Mouse (Mus musculus): ENCODE measurements around the gene Ovol3. TPM values are rescaled to one million over a fixed set of nuclear protein-coding genes. Genes with fewer than 3 reads are reported as not detected.
"Not testable (repeated sequence)": the region's sequence is repeated elsewhere in the genome, so short reads cannot be mapped to it uniquely, and the experiment has no call there.

Gene Ovol3
- polyA plus RNA-seq, 1 experiment from 2014 or later: not detected

GRCm38 (mm10) chr7:30265531-30265930 lies 30.0 kb upstream of the Ovol3 start:
- ATAC-seq (replicated peaks; ENCODE audit: insufficient number of reproducible peaks, insufficient read depth, low FRiP score, low read depth): no peak
- no peaks in the 10 kb centered on the region; the same call in 1 of the 2 replicates for H3K4me1 ChIP-seq (replicated peaks)
- no peak overlapping the region for H3K9ac ChIP-seq
- no peak overlapping the region for H3K4me2 ChIP-seq
- no peak overlapping the region for H3K4me3 ChIP-seq
- no peaks in the 10 kb centered on the region for H3K27me3 ChIP-seq
- H3K9me3 ChIP-seq (replicated peaks): no peaks in the 10 kb centered on the region
- H3K36me3 ChIP-seq: peaks cover 9% of the 10 kb centered on the region; the same call in 1 of the 2 replicates
- H3K27ac ChIP-seq: no peak overlapping the region
- 87% methylated on average over 5 of the region's 5 CpGs for WGBS

DNA sequence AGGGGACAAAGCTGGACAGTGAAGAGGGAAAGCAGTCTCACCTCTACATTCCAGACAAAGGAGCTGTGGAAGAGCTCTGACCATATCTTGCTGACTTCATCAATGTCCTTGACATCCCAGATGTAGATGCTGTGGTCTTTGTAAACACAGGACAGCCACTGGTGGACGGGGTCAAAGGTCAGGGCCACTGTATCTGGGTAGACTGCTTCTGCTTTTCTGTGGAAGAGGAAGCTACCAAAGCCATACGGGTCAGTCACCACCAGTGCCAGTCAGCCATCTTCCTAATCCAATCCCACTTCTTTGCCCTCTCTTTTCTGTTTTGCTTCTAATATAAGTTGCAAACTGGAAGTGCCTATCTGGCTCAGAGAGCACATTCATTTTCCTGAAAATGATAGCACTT lies 29.5 kb upstream of the Ovol3 start:
- WGBS: 81% methylated on average over 2 of the region's 2 CpGs
- no peak for ATAC-seq (replicated peaks; ENCODE audit: insufficient number of reproducible peaks, insufficient read depth, low FRiP score, low read depth)

GRCm38 (mm10) chr7:30251956-30252954 lies 16.7 kb upstream of the Ovol3 start:
- Histone ChIP-seq H3K36me3 (peaks cover 9% of the 10 kb centered on the region; the same call in 1 of the 2 replicates), H3K9ac (no peak overlapping the region), H3K27me3 (no peaks in the 10 kb centered on the region), H3K4me2 (no peak overlapping the region), H3K4me3 (no peak overlapping the region), H3K27ac (no peak overlapping the region), H3K4me1 (replicated peaks) (no peaks in the 10 kb centered on the region), H3K9me3 (replicated peaks) (no peaks in the 10 kb centered on the region)
- 75% methylated on average over 12 of the region's 12 CpGs for WGBS
- ATAC-seq (replicated peaks; ENCODE audit: insufficient number of reproducible peaks, insufficient read depth, low FRiP score, low read depth): no peak

More for the DNA sequence above, 29.5 kb upstream of the Ovol3 start:
- Histone ChIP-seq H3K27me3 (no peaks in the 10 kb centered on the region), H3K4me2 (no peak overlapping the region), H3K4me1 (replicated peaks) (no peaks in the 10 kb centered on the region; the same call in 1 of the 2 replicates), H3K4me3 (no peak overlapping the region), H3K9me3 (replicated peaks) (no peaks in the 10 kb centered on the region), H3K36me3 (peaks cover 9% of the 10 kb centered on the region; the same call in 1 of the 2 replicates), H3K9ac (no peak overlapping the region), H3K27ac (no peak overlapping the region)

DNA sequence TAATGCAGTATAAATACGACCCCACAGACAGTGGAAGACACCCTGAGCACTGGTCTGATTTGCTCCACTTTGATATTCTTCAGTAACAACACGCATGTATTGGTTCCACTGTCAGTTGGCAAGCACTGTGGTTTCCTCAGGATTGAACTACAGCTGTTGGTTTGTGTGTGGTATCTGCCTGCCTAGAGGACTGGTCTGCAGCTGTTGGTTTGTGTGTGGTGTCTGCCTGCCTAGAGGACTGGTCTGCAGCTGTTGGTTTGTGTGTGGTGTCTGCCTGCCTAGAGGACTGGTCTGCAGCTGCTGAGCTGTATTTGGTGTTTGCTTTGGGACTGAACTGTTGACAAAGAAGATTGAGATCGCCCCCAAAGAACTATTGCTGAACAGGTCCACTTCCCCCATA lies 1.8 kb upstream of the Ovol3 start:
- ATAC-seq (replicated peaks; ENCODE audit: insufficient number of reproducible peaks, insufficient read depth, low FRiP score, low read depth); H3K9ac ChIP-seq; H3K9me3 ChIP-seq (replicated peaks); H3K4me3 ChIP-seq; H3K4me1 ChIP-seq (replicated peaks); H3K27ac ChIP-seq; H3K27me3 ChIP-seq; H3K4me2 ChIP-seq: not testable (repeated sequence)
- 81% methylated on average over 3 of the region's 3 CpGs for WGBS
- H3K36me3 ChIP-seq: peaks cover 11% of the 10 kb centered on the region; the same call in 1 of the 2 replicates

DNA sequence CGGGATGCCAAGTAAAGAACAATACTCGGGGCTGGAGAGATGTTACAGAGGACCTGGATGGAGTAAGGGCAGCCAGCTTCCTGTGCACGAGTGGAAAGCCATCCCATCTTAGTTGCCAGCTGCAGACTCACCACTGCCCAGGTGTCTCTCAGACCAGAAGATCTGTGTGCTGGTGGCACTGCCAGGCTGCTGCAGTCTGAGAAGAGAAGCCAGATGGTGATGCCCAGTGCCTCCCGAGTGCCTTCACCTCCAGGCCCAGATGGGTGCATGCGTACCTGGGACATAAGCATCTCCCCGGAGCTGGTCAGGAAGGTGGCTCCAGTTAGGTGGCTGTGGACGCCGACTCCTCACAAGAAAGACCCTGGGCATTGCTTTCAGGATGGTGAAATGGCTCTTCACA lies 434 bp downstream of the Ovol3 start:
- WGBS: 93% methylated on average over 8 of the region's 8 CpGs
- Histone ChIP-seq H3K36me3 (peaks cover 6% of the 10 kb centered on the region; the same call in 1 of the 2 replicates), H3K4me2 (no peak overlapping the region), H3K4me3 (no peak overlapping the region), H3K27ac (no peak overlapping the region), H3K9ac (no peak overlapping the region), H3K9me3 (replicated peaks) (no peaks in the 10 kb centered on the region), H3K27me3 (no peaks in the 10 kb centered on the region), H3K4me1 (replicated peaks) (peaks cover 19% of the 10 kb centered on the region)
- no peak for ATAC-seq (replicated peaks; ENCODE audit: insufficient number of reproducible peaks, insufficient read depth, low FRiP score, low read depth)

DNA sequence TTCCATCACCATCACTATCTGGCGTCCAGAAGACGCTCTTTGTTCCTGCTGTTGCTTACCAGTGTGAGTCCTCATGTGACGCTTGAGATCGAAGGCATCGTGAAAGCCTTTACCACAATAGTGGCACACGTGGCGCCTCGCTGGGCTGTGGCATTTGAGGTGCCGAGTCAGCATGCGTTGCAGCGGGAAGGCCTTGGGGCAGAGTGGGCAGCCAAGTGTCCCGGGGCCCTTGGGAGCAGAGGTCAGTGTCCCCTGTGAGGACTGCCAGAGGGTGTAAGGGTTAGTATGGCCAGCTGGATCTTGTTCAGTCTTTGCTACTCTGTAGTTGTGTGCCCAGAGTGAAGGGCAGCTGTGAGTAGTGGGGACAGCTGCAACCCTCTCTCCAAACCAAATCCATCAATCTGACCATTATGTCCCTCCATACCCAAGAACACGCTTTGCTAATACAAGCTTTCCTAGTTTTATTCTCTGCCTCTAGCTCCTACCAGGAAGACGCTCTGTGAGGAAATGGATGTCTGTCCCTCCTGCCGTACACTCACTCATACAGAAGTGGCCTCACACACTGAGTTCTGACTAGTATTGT lies 1.2 kb downstream of the Ovol3 start:
- 93% methylated on average over 15 of the region's 15 CpGs for WGBS
- peaks cover 19% of the 10 kb centered on the region for H3K4me1 ChIP-seq (replicated peaks)
- no peak for ATAC-seq (replicated peaks; ENCODE audit: insufficient number of reproducible peaks, insufficient read depth, low FRiP score, low read depth)
- no peak overlapping the region for H3K9ac ChIP-seq
- H3K4me3 ChIP-seq: no peak overlapping the region
- no peak overlapping the region for H3K27ac ChIP-seq
- H3K9me3 ChIP-seq (replicated peaks): no peaks in the 10 kb centered on the region
- H3K4me2 ChIP-seq: no peak overlapping the region
- H3K36me3 ChIP-seq: peaks cover 6% of the 10 kb centered on the region; the same call in 1 of the 2 replicates
- H3K27me3 ChIP-seq: no peaks in the 10 kb centered on the region

DNA sequence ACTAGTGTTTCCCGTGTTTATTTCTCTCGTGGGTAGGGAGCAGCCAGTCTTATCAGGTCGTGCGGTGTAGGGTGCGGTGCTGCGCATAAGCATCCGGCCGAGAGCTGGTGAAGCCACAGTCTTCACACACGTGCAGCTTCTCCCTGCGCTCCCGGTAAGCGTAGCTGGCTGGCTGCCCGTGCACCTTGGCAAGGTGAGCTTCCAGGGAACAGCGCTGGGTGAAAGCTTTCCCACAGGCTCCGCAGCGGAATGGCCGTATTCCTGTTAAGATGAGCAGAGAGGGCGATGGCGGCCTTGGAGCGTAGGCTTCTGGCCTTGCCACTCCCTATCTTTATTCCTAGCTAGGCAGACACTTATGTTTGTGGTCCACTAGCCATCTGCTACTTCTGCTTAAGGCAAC lies 2.1 kb downstream of the Ovol3 start:
- H3K27ac ChIP-seq: no peak overlapping the region
- H3K9me3 ChIP-seq (replicated peaks): no peaks in the 10 kb centered on the region
- H3K4me3 ChIP-seq: no peak overlapping the region; the same call in 1 of the 2 replicates
- no peaks in the 10 kb centered on the region for H3K27me3 ChIP-seq
- WGBS: 83% methylated on average over 20 of the region's 20 CpGs
- H3K36me3 ChIP-seq: peaks cover 6% of the 10 kb centered on the region; the same call in 1 of the 2 replicates
- H3K4me2 ChIP-seq: peak overlapping the region; percentile 76
- peaks cover 19% of the 10 kb centered on the region for H3K4me1 ChIP-seq (replicated peaks)
- H3K9ac ChIP-seq: no peak overlapping the region
- no peak for ATAC-seq (replicated peaks; ENCODE audit: insufficient number of reproducible peaks, insufficient read depth, low FRiP score, low read depth)

DNA sequence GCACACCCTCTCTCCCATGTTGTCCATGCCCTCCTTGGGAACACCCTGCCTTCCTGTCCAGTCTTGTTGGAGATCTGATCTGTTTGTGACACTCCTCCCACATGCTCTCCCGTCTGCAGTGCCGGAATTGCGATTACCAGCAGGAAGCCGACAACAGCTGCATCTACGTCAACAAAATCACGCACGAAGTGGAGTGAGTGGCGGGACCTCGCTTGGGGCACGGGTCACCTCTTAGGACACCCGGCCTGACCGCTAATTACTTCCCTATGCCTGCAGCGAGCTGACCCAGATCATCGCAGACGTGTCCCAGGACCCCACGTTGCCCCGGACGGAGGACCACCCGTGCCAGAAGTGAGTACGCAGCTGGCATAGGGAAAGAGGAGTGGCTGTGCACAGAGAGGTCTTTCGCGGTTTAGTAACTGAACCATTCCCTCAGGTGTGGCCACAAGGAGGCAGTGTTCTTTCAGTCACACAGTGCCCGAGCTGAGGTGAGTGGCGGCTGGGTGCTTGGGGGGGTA lies 2.8 kb downstream of the Ovol3 start:
- ATAC-seq (replicated peaks; ENCODE audit: insufficient number of reproducible peaks, insufficient read depth, low FRiP score, low read depth): no peak
- Histone ChIP-seq H3K4me2 (peak overlapping the region; percentile 76), H3K4me1 (replicated peaks) (peaks cover 19% of the 10 kb centered on the region), H3K27me3 (no peaks in the 10 kb centered on the region), H3K36me3 (peaks cover 6% of the 10 kb centered on the region; the same call in 1 of the 2 replicates), H3K27ac (peak overlapping the region; percentile 90), H3K9ac (peak overlapping the region; percentile 58), H3K4me3 (peak overlapping the region; percentile 63), H3K9me3 (replicated peaks) (no peaks in the 10 kb centered on the region)
- 2% methylated on average over 24 of the region's 24 CpGs for WGBS

DNA sequence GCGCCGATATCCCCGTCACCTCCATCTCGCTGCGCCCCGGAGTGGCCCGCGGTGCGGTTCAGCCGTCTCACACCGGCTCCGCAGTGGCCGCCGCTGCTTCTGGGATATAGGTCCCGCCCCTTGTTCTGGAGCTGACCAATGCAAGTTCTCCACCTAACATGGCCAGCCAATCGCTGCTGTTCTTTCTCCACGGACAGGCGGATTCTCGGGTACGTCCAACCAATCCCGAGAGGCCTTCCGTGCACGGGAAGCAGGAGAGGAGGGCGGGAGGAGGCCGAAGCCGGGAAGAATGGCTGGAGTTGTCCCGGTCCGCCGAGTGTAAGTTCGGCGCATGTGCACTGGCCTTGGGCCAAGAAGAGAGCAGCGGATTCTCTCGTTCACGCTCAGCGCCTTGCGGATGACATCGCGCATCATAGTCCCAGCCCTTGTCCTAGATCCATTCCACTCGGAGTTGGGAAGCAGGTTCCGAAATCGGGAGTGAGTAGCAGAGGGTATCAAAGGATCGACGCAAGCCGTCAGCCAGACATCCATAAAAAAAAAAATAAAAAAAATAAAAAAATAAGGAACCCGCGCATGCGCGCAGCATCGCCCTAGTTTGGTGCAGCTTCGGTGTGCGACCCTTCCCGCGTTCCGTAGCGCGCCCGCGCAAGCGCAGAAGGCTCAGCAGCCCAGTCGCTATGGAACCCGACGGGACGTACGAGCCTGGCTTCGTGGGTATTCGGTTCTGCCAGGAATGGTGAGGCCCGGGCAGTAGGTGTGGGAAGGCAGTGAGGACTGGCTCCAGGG lies 3.7 kb downstream of the Ovol3 start, which contains the start of the genes Polr2i and Tbcb:
TSS of gene Polr2i (plus strand) at position 280 of the 786 bp plus-strand sequence.
TSS of gene Tbcb (minus strand) at position 604 of the 786 bp plus-strand sequence.
- H3K27ac ChIP-seq: peak within 1 kb of the TSS; percentile 90
- peaks cover 10% of the 10 kb centered on the region for H3K36me3 ChIP-seq
- H3K9ac ChIP-seq: peak within 1 kb of the TSS; percentile 58
- H3K4me2 ChIP-seq: peak within 1 kb of the TSS; percentile 86
- ATAC-seq (replicated peaks; ENCODE audit: insufficient number of reproducible peaks, insufficient read depth, low FRiP score, low read depth): peak; percentile 95
- H3K4me1 ChIP-seq (replicated peaks): peaks cover 19% of the 10 kb centered on the region
- H3K9me3 ChIP-seq (replicated peaks): no peaks in the 10 kb centered on the region
- H3K27me3 ChIP-seq: no peaks in the 10 kb centered on the region
- peak within 1 kb of the TSS; percentile 63 for H3K4me3 ChIP-seq
- WGBS: under 1% methylated on average over 67 of the region's 67 CpGs

DNA sequence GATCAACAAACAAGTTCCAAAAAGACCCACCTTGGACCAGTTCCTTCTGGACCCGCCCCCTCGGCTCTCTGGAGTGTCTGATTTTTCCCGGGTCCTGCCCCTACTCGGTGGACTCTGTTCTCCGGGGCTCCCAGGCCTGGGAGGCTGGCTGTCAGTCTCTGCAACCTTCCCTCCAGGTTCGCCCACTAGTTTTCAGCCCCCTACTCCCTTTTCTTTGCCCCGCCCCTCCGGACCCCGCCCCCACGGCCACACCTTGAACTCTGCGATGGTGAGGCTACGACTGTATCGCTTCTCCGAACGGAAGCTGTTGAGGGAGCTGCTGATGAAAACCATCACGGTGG lies 4.2 kb downstream of the Ovol3 start:
- Histone ChIP-seq H3K36me3 (peaks cover 15% of the 10 kb centered on the region), H3K9me3 (replicated peaks) (no peaks in the 10 kb centered on the region), H3K27ac (0 out of 2 replicates have a peak overlapping the region, but pooled peaks have one; percentile 90), H3K4me2 (peak overlapping the region; percentile 86), H3K4me1 (replicated peaks) (peaks cover 19% of the 10 kb centered on the region), H3K4me3 (peak overlapping the region; percentile 63), H3K9ac (peak overlapping the region; percentile 58), H3K27me3 (no peaks in the 10 kb centered on the region)
- no peak for ATAC-seq (replicated peaks; ENCODE audit: insufficient number of reproducible peaks, insufficient read depth, low FRiP score, low read depth)
- WGBS: 0% methylated on average over 16 of the region's 16 CpGs

Measured in heart, embryonic 15.5 days (tissue).